Mouse (Mus musculus) hindbrain, embryonic 11.5 days (tissue): Measurements from ENCODE around the gene Ascc1. TPM values are rescaled to one million over a fixed set of nuclear protein-coding genes. Genes with fewer than 3 reads are reported as not detected.
"Not testable (repeated sequence)": the region's sequence is repeated elsewhere in the genome, so short reads cannot be mapped to it uniquely, and the experiment has no call there.

Experiments
- ATAC-seq: fragments of 200-750 bp; cut with Nextera tagmentation; 2 replicates; pipeline ENCODE4 v1.8.0; 2017; ENCODE audit warnings: mild to moderate bottlenecking, moderate TSS enrichment, moderate library complexity; ENCODE audit not compliant: low FRiP score
- DNase-seq: peaks from one replicate; pipeline ENCODE4 v3.0.0-alpha.2; 2015; ENCODE audit warnings: low spot score
- H3K27ac ChIP-seq: fragments of 300-500 bp; sonication (generic); 2 replicates; pipeline ENCODE4 v1.5.1; 2014; ENCODE audit warnings: mild to moderate bottlenecking, low read depth, low read length
- H3K27me3 ChIP-seq: fragments of 300-500 bp; sonication (generic); 2 replicates; pipeline ENCODE4 v1.6.1; 2014; ENCODE audit warnings: mild to moderate bottlenecking, low read length, moderate library complexity, mixed read lengths; ENCODE audit not compliant: control insufficient read depth, insufficient read depth
- H3K36me3 ChIP-seq: fragments of 300-500 bp; sonication (generic); 2 replicates; pipeline ENCODE4 v1.6.1; 2014; ENCODE audit warnings: mild to moderate bottlenecking, low read length, moderate library complexity, mixed read lengths; ENCODE audit not compliant: control insufficient read depth, insufficient read depth
- H3K4me1 ChIP-seq: fragments of 300-500 bp; sonication (generic); replicated peaks from 2 replicates; pipeline ENCODE4 v1.6.1; 2014; ENCODE audit warnings: low read length, mixed read lengths; ENCODE audit not compliant: control insufficient read depth, insufficient read depth
- H3K4me2 ChIP-seq: fragments of 300-500 bp; sonication (generic); replicated peaks from 2 replicates; pipeline ENCODE4 v1.6.1; 2014; ENCODE audit warnings: mild to moderate bottlenecking, low read depth, low read length
- H3K4me3 ChIP-seq: fragments of 300-500 bp; sonication (generic); 2 replicates; pipeline ENCODE4 v1.5.1; 2014; ENCODE audit warnings: low read depth, low read length
- H3K9ac ChIP-seq: fragments of 300-500 bp; sonication (generic); 2 replicates; pipeline ENCODE4 v1.6.1; 2014; ENCODE audit warnings: low read depth, low read length
- H3K9me3 ChIP-seq: fragments of 300-500 bp; sonication (generic); 2 replicates; pipeline ENCODE4 v1.6.1; 2016; ENCODE audit warnings: low read length; ENCODE audit not compliant: control insufficient read depth
- WGBS: fragments of 180-500 bp; shearing (Covaris S2); extraction: QIAGEN DNeasy Blood & Tissue Kit; methylation state at CpG from one replicate; pipeline ENCODE4 v1.1.7; 2014; 5-methylcytosine and 5-hydroxymethylcytosine counted together
- polyA plus RNA-seq: library from polyadenylated mRNA; unstranded; fragments of >200 nt; fragmentation: Nextera tagmentation; extraction: Ambion mirVana; gene quantifications from 2 replicates; pipeline ENCODE4 v1.2.1, GENCODE M21; 2014

Gene Ascc1
- polyA plus RNA-seq, 1 experiment from 2014 or later, result 42.9 TPM

- no peak for ATAC-seq
- H3K4me1 ChIP-seq, result no peaks in the 10 kb centered on the region
- no peaks in the 10 kb centered on the region; the same call in 1 of the 2 replicates for H3K36me3 ChIP-seq
- H3K4me3 ChIP-seq, result no peak overlapping the region
- no peak overlapping the region for H3K4me2 ChIP-seq
- no peaks in the 10 kb centered on the region; the same call in 1 of the 2 replicates for H3K27me3 ChIP-seq
- H3K9me3 ChIP-seq, result no peaks in the 10 kb centered on the region
- no peak overlapping the region for H3K9ac ChIP-seq
- H3K27ac ChIP-seq, result no peak overlapping the region
- 90% methylated on average over 4 of the region's 4 CpGs for WGBS
- no peak for DNase-seq
These were observed 127.9 kb downstream of the Ascc1 start for GRCm38 (mm10) chr10:60130504-60130903.

- H3K27me3 ChIP-seq, result no peaks in the 10 kb centered on the region
- no peaks in the 10 kb centered on the region for H3K9me3 ChIP-seq
- ATAC-seq (no peak), DNase-seq (peak; percentile 22)
- H3K36me3 ChIP-seq, result no peaks in the 10 kb centered on the region; the same call in 1 of the 2 replicates
- no peak overlapping the region for H3K27ac ChIP-seq
- H3K4me2 ChIP-seq, result no peak overlapping the region
- H3K4me3 ChIP-seq, result no peak overlapping the region
- no peak overlapping the region for H3K9ac ChIP-seq
- H3K4me1 ChIP-seq, result no peaks in the 10 kb centered on the region
- WGBS, result 25% methylated on average over 5 of the region's 6 CpGs
These were observed 130.9 kb downstream of the Ascc1 start for GRCm38 (mm10) chr10:60133501-60133900.

DNA sequence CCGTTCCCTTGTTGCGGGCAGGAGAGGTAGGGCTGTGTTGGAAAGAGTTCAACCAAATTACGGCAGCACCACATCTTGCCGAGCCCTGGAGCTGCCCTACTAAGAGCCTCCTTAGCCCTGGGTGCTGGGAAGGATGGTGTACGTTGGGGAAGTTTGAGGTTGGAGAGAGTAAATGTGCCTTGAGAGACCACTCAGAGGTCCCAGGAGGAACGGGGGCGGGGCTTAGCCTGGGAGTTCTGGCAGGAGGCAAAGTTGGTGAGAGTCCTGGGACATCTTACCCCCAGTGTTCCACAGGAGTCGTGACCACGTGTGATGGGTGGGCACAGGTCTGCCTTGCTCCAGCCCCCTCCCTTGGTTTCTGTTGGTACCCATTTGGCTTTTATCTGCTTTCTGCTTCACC lies 131.6 kb downstream of the Ascc1 start:
- no peak overlapping the region for H3K4me2 ChIP-seq
- H3K36me3 ChIP-seq, result no peaks in the 10 kb centered on the region; the same call in 1 of the 2 replicates
- no peak overlapping the region for H3K27ac ChIP-seq
- ATAC-seq (no peak), DNase-seq (no peak)
- H3K9ac ChIP-seq, result no peak overlapping the region
- 52% methylated on average over 9 of the region's 9 CpGs for WGBS
- no peaks in the 10 kb centered on the region for H3K4me1 ChIP-seq
- no peak overlapping the region for H3K4me3 ChIP-seq
- H3K27me3 ChIP-seq, result no peaks in the 10 kb centered on the region
- no peaks in the 10 kb centered on the region for H3K9me3 ChIP-seq

- not testable (repeated sequence) for DNase-seq, H3K27me3 ChIP-seq, H3K36me3 ChIP-seq, H3K27ac ChIP-seq, H3K4me2 ChIP-seq, H3K4me3 ChIP-seq, H3K9ac ChIP-seq, H3K9me3 ChIP-seq, ATAC-seq, H3K4me1 ChIP-seq
- 25% methylated on average over 1 of the region's 1 CpGs for WGBS
These were observed 133.4 kb downstream of the Ascc1 start for GRCm38 (mm10) chr10:60136010-60136409.

DNA sequence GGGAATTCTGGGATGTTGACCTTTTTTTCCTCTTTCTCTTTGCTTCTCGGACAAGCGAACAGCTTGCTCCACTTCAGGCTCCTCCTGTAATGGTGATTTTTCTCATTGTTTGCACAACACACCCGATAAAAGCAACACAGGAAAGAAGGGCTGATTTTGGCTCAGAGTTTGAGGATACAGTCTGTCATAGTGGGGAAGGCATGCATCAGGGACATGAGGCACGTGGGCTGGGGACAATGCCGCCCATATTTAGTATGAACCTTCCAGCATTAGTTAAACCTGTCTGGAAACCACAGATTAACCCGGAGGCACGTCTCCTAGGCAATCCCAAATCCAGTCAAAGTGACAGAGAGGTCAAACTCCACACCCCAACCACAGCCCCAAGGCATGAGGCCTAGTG lies 134.3 kb downstream of the Ascc1 start:
- no peak overlapping the region for H3K4me3 ChIP-seq
- DNase-seq, result no peak
- ATAC-seq, result no peak
- no peaks in the 10 kb centered on the region for H3K36me3 ChIP-seq
- no peak overlapping the region for H3K27ac ChIP-seq
- no peak overlapping the region for H3K9ac ChIP-seq
- no peak overlapping the region for H3K4me2 ChIP-seq
- H3K27me3 ChIP-seq, result no peaks in the 10 kb centered on the region
- H3K9me3 ChIP-seq, result no peaks in the 10 kb centered on the region
- H3K4me1 ChIP-seq, result no peaks in the 10 kb centered on the region
- 79% methylated on average over 7 of the region's 7 CpGs for WGBS

DNA sequence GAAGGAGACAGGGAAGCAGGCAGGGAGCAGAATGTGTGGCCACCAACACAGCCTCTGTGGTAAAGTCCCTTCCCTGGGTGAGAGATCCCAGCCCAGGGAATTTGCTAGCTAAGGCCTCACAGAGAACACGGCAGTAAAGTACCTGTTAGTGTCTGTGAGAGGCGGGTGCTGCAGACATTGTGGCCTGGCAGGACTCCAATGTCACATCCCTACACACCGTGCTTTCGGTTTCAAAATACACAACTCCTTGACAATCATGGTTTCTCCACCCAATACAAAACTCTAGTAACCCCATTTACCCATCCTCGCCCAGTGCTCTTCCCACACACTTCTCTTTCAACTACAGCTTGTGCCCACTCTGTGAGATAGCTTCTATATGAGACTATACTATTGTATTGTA lies 136.1 kb downstream of the Ascc1 start:
- WGBS, result 93% methylated on average over 5 of the region's 5 CpGs
- Histone ChIP-seq H3K27me3 (no peaks in the 10 kb centered on the region), H3K4me1 (no peaks in the 10 kb centered on the region), H3K4me3 (no peak overlapping the region), H3K36me3 (no peaks in the 10 kb centered on the region), H3K9ac (no peak overlapping the region), H3K27ac (no peak overlapping the region), H3K4me2 (no peak overlapping the region), H3K9me3 (no peaks in the 10 kb centered on the region)
- no peak for DNase-seq
- no peak for ATAC-seq

DNA sequence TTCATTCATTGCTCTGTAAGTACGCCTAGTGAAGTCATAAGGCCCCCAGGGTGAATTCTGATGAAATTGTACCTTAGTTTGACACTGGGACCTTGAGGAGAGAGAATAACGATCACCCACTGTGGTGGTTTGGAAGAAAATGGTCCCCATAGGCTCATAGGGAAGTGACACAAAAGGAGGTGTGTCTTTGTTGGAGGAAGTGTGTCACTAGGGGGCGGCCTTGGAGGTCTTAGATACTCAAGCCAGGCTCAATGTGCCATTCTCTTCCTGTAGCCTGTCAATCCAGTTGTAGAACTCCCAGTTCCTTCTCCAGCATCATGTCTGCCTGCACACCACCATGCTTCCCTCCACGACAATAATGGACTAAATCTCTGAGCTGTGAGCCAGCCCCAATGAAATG lies 138.1 kb downstream of the Ascc1 start:
- 89% methylated on average over 4 of the region's 4 CpGs for whole genome bisulfite sequencing
- no peaks in the 10 kb centered on the region for H3K9me3 ChIP-seq
- ATAC-seq (no peak), DNase-seq (no peak)
- no peaks in the 10 kb centered on the region for H3K4me1 ChIP-seq
- H3K4me3 ChIP-seq, result no peak overlapping the region
- no peaks in the 10 kb centered on the region for H3K27me3 ChIP-seq
- no peak overlapping the region for H3K9ac ChIP-seq
- H3K27ac ChIP-seq, result no peak overlapping the region
- H3K36me3 ChIP-seq, result no peaks in the 10 kb centered on the region
- H3K4me2 ChIP-seq, result no peak overlapping the region

DNA sequence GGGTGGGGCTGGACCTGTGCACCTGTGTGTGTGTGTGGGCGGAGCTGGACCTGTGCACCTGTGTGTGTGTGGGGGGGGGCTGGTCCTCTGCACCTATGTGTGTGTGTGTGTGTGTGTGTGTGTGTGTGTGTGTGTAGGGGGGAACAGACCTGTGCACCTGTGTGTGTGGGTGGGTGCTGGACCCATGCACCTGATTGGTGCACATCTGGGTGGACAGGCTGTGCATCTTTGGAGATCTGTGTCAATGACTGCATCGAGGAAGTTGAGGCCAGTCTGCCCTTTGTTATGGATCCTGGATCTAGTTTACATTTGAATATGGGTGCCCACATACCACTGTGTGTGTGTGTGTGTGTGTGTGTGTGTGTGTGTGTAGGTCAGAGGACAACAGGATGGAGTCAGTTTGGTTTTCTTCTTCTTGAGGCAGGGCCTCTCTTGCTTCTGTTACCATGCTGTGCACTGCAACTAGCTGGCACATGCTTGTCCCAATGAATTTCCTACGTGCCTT lies 139.1 kb downstream of the Ascc1 start:
- H3K36me3 ChIP-seq, result no peaks in the 10 kb centered on the region
- ATAC-seq (no peak), DNase-seq (no peak)
- WGBS, result 87% methylated on average over 3 of the region's 3 CpGs
- H3K9ac ChIP-seq, result no peak overlapping the region
- no peaks in the 10 kb centered on the region for H3K9me3 ChIP-seq
- H3K4me3 ChIP-seq, result no peak overlapping the region
- H3K4me1 ChIP-seq, result no peaks in the 10 kb centered on the region
- H3K4me2 ChIP-seq, result no peak overlapping the region
- H3K27ac ChIP-seq, result no peak overlapping the region
- H3K27me3 ChIP-seq, result no peaks in the 10 kb centered on the region

- not testable (repeated sequence) for H3K9me3 ChIP-seq, ATAC-seq
These were observed 145.0 kb downstream of the Ascc1 start for GRCm38 (mm10) chr10:60147510-60148047.

More at GRCm38 (mm10) chr10:60147510-60148047, 145.0 kb downstream of the Ascc1 start:
- not testable (repeated sequence) for DNase-seq, H3K4me3 ChIP-seq, H3K27ac ChIP-seq, H3K4me1 ChIP-seq, H3K36me3 ChIP-seq, H3K4me2 ChIP-seq, H3K27me3 ChIP-seq, H3K9ac ChIP-seq
- WGBS, result 70% methylated on average over 10 of the region's 10 CpGs
